Mouse (Mus musculus) bone marrow, adult 2 months (tissue): ENCODE data around the gene Clec1a.

ENCODE experiments used
- CTCF ChIP-seq: fragments of 200-500 bp; IDR thresholded peaks from 2 replicates; pipeline ENCODE4 v1.5.1; 2011; ENCODE audit warnings: low read length, control low read depth; ENCODE audit not compliant: control insufficient read depth, insufficient read depth
- POLR2A ChIP-seq: fragments of 200-500 bp; IDR thresholded peaks from 2 replicates; pipeline ENCODE4 v1.6.1; 2011; ENCODE audit warnings: low read depth, mild to moderate bottlenecking, control low read depth, low read length, borderline replicate concordance; ENCODE audit not compliant: control insufficient read depth

DNA sequence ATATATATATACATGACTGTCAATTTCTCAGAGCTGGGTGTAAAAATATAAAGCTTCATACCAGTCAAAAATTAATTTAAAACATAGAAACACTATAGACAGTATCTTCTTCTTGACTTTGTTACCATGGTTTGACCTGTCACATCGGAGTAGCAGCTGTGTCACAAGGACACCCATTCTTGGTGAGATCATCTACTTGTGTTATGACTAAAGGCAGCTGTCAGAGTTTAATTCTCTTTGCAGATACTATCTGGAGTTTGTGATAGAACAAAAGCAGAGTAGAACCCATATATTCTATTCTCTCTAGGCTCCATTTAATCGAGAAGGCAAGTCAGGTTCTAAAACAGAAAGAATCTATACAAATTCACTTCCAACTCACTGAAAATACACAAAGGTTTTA lies 13.8 kb downstream of the Clec1a start:
- TF ChIP-seq CTCF (no peak), POLR2A (no peak)
